Mouse (Mus musculus): ENCODE measurements around the gene Trmt61a. TPM values are rescaled to one million over a fixed set of nuclear protein-coding genes. Genes with fewer than 3 reads are reported as not detected.

Gene Trmt61a
- polyA plus RNA-seq, 1 experiment from 2014 or later, result 5.8 TPM

- no peak overlapping the region for H3K4me2 ChIP-seq (ENCODE audit: low read length)
- WGBS, result 87% methylated on average over 6 of the region's 6 CpGs
- no peaks in the 10 kb centered on the region for H3K9me3 ChIP-seq (replicated peaks; ENCODE audit: control insufficient read depth, low read length)
- H3K27ac ChIP-seq (ENCODE audit: low read depth, low read length), result no peak overlapping the region
- no peak for DNase-seq (ENCODE audit: low spot score)
- H3K9ac ChIP-seq (ENCODE audit: low read length), result 0 out of 2 replicates have a peak overlapping the region, but pooled peaks have one; percentile 0
- no peak for ATAC-seq
- H3K36me3 ChIP-seq (ENCODE audit: control insufficient read depth, insufficient read depth, low read length), result no peaks in the 10 kb centered on the region
- H3K4me1 ChIP-seq (ENCODE audit: control insufficient read depth, insufficient read depth, low read length), result peaks cover 27% of the 10 kb centered on the region
- no peaks in the 10 kb centered on the region for H3K27me3 ChIP-seq (replicated peaks; ENCODE audit: control insufficient read depth, insufficient read depth, low read length)
- H3K4me3 ChIP-seq (ENCODE audit: low read depth, low read length), result no peak overlapping the region
Measured at GRCm38 (mm10) chr12:111698346-111698913, 20.5 kb downstream of the Trmt61a start.

- no peak for ATAC-seq
- 85% methylated on average over 4 of the region's 4 CpGs for WGBS
- no peak overlapping the region for H3K9ac ChIP-seq (ENCODE audit: low read length)
Measured at GRCm38 (mm10) chr12:111699542-111699941, 21.6 kb downstream of the Trmt61a start.

GRCm38 (mm10) chr12:111700920-111701458, 23.1 kb downstream of the Trmt61a start:
- no peak for DNase-seq (ENCODE audit: low spot score)
- peaks cover 4% of the 10 kb centered on the region for H3K4me1 ChIP-seq (ENCODE audit: control insufficient read depth, insufficient read depth, low read length)
- no peaks in the 10 kb centered on the region for H3K27me3 ChIP-seq (replicated peaks; ENCODE audit: control insufficient read depth, insufficient read depth, low read length)
- no peaks in the 10 kb centered on the region for H3K9me3 ChIP-seq (replicated peaks; ENCODE audit: control insufficient read depth, low read length)
- H3K27ac ChIP-seq (ENCODE audit: low read depth, low read length), result no peak overlapping the region
- H3K9ac ChIP-seq (ENCODE audit: low read length), result no peak overlapping the region
- no peak overlapping the region for H3K4me2 ChIP-seq (ENCODE audit: low read length)
- ATAC-seq, result no peak
- H3K36me3 ChIP-seq (ENCODE audit: control insufficient read depth, insufficient read depth, low read length), result peaks cover 1% of the 10 kb centered on the region; the same call in 1 of the 2 replicates
- no peak overlapping the region for H3K4me3 ChIP-seq (ENCODE audit: low read depth, low read length)
- 81% methylated on average over 9 of the region's 9 CpGs for WGBS

More at GRCm38 (mm10) chr12:111699542-111699941, 21.6 kb downstream of the Trmt61a start:
- no peak for DNase-seq (ENCODE audit: low spot score)
- H3K4me2 ChIP-seq (ENCODE audit: low read length), result no peak overlapping the region
- peaks cover 17% of the 10 kb centered on the region for H3K4me1 ChIP-seq (ENCODE audit: control insufficient read depth, insufficient read depth, low read length)
- H3K36me3 ChIP-seq (ENCODE audit: control insufficient read depth, insufficient read depth, low read length), result no peaks in the 10 kb centered on the region
- H3K27ac ChIP-seq (ENCODE audit: low read depth, low read length), result no peak overlapping the region
- no peak overlapping the region for H3K4me3 ChIP-seq (ENCODE audit: low read depth, low read length)
- no peaks in the 10 kb centered on the region for H3K27me3 ChIP-seq (replicated peaks; ENCODE audit: control insufficient read depth, insufficient read depth, low read length)
- H3K9me3 ChIP-seq (replicated peaks; ENCODE audit: control insufficient read depth, low read length), result no peaks in the 10 kb centered on the region

GRCm38 (mm10) chr12:111703301-111703700, 25.4 kb downstream of the Trmt61a start:
- no peaks in the 10 kb centered on the region for H3K9me3 ChIP-seq (replicated peaks; ENCODE audit: control insufficient read depth, low read length)
- peaks cover 17% of the 10 kb centered on the region; the same call in 1 of the 2 replicates for H3K36me3 ChIP-seq (ENCODE audit: control insufficient read depth, insufficient read depth, low read length)
- H3K4me1 ChIP-seq (ENCODE audit: control insufficient read depth, insufficient read depth, low read length), result peaks cover 2% of the 10 kb centered on the region; the same call in 1 of the 2 replicates
- H3K27ac ChIP-seq (ENCODE audit: low read depth, low read length), result no peak overlapping the region
- H3K4me3 ChIP-seq (ENCODE audit: low read depth, low read length), result no peak overlapping the region
- no peak for DNase-seq (ENCODE audit: low spot score)
- H3K4me2 ChIP-seq (ENCODE audit: low read length), result no peak overlapping the region
- no peak overlapping the region; the same call in 1 of the 2 replicates for H3K9ac ChIP-seq (ENCODE audit: low read length)
- ATAC-seq, result no peak
- no peaks in the 10 kb centered on the region for H3K27me3 ChIP-seq (replicated peaks; ENCODE audit: control insufficient read depth, insufficient read depth, low read length)
- WGBS, result 81% methylated on average over 3 of the region's 3 CpGs

GRCm38 (mm10) chr12:111704609-111705008, 26.7 kb downstream of the Trmt61a start:
- Histone ChIP-seq H3K27me3 (replicated peaks; ENCODE audit: control insufficient read depth, insufficient read depth, low read length) (no peaks in the 10 kb centered on the region), H3K36me3 (ENCODE audit: control insufficient read depth, insufficient read depth, low read length) (peaks cover 28% of the 10 kb centered on the region), H3K27ac (ENCODE audit: low read depth, low read length) (no peak overlapping the region), H3K9ac (ENCODE audit: low read length) (peak overlapping the region; percentile 8; the same call in 1 of the 2 replicates), H3K4me1 (ENCODE audit: control insufficient read depth, insufficient read depth, low read length) (peaks cover 2% of the 10 kb centered on the region; the same call in 1 of the 2 replicates), H3K9me3 (replicated peaks; ENCODE audit: control insufficient read depth, low read length) (no peaks in the 10 kb centered on the region), H3K4me3 (ENCODE audit: low read depth, low read length) (no peak overlapping the region), H3K4me2 (ENCODE audit: low read length) (no peak overlapping the region)
- 47% methylated on average over 9 of the region's 9 CpGs for WGBS
- DNase-seq (ENCODE audit: low spot score) (no peak), ATAC-seq (0 out of 2 replicates have a peak, but pooled peaks have one; percentile 50)

GRCm38 (mm10) chr12:111705186-111705973, 27.5 kb downstream of the Trmt61a start:
- H3K4me3 ChIP-seq (ENCODE audit: low read depth, low read length), result no peak overlapping the region
- 76% methylated on average over 15 of the region's 15 CpGs for WGBS
- H3K27ac ChIP-seq (ENCODE audit: low read depth, low read length), result no peak overlapping the region
- ATAC-seq (no peak), DNase-seq (ENCODE audit: low spot score) (no peak)
- no peak overlapping the region for H3K9ac ChIP-seq (ENCODE audit: low read length)
- H3K27me3 ChIP-seq (replicated peaks; ENCODE audit: control insufficient read depth, insufficient read depth, low read length), result no peaks in the 10 kb centered on the region
- no peak overlapping the region for H3K4me2 ChIP-seq (ENCODE audit: low read length)
- H3K4me1 ChIP-seq (ENCODE audit: control insufficient read depth, insufficient read depth, low read length), result peaks cover 2% of the 10 kb centered on the region; the same call in 1 of the 2 replicates
- peaks cover 36% of the 10 kb centered on the region for H3K36me3 ChIP-seq (ENCODE audit: control insufficient read depth, insufficient read depth, low read length)
- no peaks in the 10 kb centered on the region for H3K9me3 ChIP-seq (replicated peaks; ENCODE audit: control insufficient read depth, low read length)

- no peak for ATAC-seq
- no peak overlapping the region for H3K27ac ChIP-seq (ENCODE audit: low read depth, low read length)
Measured at GRCm38 (mm10) chr12:111708181-111708580, 30.3 kb downstream of the Trmt61a start.

GRCm38 (mm10) chr12:111710091-111710490, 32.2 kb downstream of the Trmt61a start:
- Histone ChIP-seq H3K4me2 (ENCODE audit: low read length) (no peak overlapping the region), H3K36me3 (ENCODE audit: control insufficient read depth, insufficient read depth, low read length) (peaks cover 45% of the 10 kb centered on the region), H3K4me3 (ENCODE audit: low read depth, low read length) (no peak overlapping the region), H3K27me3 (replicated peaks; ENCODE audit: control insufficient read depth, insufficient read depth, low read length) (no peaks in the 10 kb centered on the region), H3K27ac (ENCODE audit: low read depth, low read length) (no peak overlapping the region), H3K9me3 (replicated peaks; ENCODE audit: control insufficient read depth, low read length) (no peaks in the 10 kb centered on the region), H3K4me1 (ENCODE audit: control insufficient read depth, insufficient read depth, low read length) (peaks cover 12% of the 10 kb centered on the region), H3K9ac (ENCODE audit: low read length) (no peak overlapping the region)
- ATAC-seq, result no peak
- 89% methylated on average over 10 of the region's 10 CpGs for WGBS
- no peak for DNase-seq (ENCODE audit: low spot score)

More at GRCm38 (mm10) chr12:111708181-111708580, 30.3 kb downstream of the Trmt61a start:
- WGBS, result 74% methylated on average over 4 of the region's 4 CpGs
- H3K36me3 ChIP-seq (ENCODE audit: control insufficient read depth, insufficient read depth, low read length), result peaks cover 45% of the 10 kb centered on the region
- H3K9me3 ChIP-seq (replicated peaks; ENCODE audit: control insufficient read depth, low read length), result no peaks in the 10 kb centered on the region
- H3K4me3 ChIP-seq (ENCODE audit: low read depth, low read length), result no peak overlapping the region
- peaks cover 10% of the 10 kb centered on the region for H3K4me1 ChIP-seq (ENCODE audit: control insufficient read depth, insufficient read depth, low read length)
- H3K4me2 ChIP-seq (ENCODE audit: low read length), result no peak overlapping the region
- H3K9ac ChIP-seq (ENCODE audit: low read length), result no peak overlapping the region
- no peaks in the 10 kb centered on the region for H3K27me3 ChIP-seq (replicated peaks; ENCODE audit: control insufficient read depth, insufficient read depth, low read length)
- DNase-seq (ENCODE audit: low spot score), result no peak
